Mouse (Mus musculus): ENCODE data around the gene Pou2af1. TPM values are rescaled to one million over a fixed set of nuclear protein-coding genes. Genes with fewer than 3 reads are reported as not detected.

Pou2af1 gene
- total RNA-seq (2021): under 1 TPM; 0.48 to 0.85 TPM
- long read RNA-seq, experiment 1: 0 reads
- long read RNA-seq, experiment 2: 0 reads

DNA sequence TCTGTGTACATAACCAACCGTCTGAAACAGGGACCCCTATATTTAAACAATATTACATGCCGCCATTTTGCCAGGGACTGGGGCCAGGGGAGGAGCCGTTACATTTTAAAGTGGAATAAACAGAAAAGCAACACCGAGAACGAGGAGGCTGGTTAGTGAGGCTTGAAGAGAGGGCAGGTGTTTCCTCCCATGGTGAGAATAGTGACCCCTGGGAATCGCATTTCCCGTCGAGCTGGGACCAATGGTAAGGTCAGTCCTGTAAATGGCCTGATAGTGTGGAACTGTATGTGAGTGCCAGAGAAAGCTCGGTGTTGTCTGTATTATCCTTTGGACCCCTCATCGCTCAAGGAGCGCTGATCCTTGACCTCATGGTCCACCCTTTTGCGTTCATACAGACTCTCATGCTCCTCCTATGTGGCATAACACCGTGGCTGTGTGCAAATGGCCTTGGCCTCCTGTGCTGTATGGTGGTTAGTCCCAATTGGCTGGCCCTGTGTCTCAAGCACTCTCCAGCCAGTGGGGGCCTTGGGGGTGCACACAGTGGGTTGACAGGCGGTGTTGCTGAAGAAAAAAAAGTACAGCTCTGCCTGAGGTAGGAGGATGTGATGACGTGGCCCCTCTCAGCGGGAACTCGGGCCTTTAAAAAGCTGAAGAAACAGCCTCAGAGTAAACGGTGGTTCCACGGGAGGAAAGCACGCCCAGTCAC lies at the start of gene Pou2af1:
Pou2af1 (plus strand) TSS at position 686 of the 706 bp plus-strand sequence.
- no peak for DNase-seq (ENCODE audit: low spot score in 2 of 2)

- no peak for DNase-seq (ENCODE audit: low spot score in 2 of 2)
Measured at GRCm38 (mm10) chr9:51163989-51164388, 49.5 kb upstream of the Pou2af1 start.

- DNase-seq (ENCODE audit: low spot score in 2 of 2): no peak
Measured at GRCm38 (mm10) chr9:51165312-51166180, 48.0 kb upstream of the Pou2af1 start, which contains the start of gene Gm32742. TSS of gene Gm32742 (minus strand) at chr9:51165517.

DNA sequence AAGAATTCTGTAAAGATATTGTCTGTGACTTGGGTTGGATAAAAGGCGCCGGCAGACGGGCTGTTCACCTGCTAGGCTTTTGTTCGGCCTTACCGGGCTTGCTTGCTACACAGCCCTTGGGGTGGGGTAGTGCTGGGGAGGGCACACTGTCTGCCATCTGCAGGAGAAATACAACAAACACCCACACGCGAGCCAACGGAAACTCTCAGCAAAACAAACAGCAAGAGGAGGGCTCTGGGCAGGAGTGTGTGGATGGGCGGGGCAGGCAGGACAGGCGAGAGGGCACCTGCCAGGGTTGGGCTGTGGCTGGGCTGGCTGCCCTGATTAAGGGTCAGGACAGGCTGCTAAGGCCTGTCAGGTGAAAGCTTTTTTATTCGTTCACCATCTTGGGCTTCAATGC lies 45.6 kb upstream of the Pou2af1 start:
- no peak for DNase-seq (ENCODE audit: low spot score in 2 of 2)

DNA sequence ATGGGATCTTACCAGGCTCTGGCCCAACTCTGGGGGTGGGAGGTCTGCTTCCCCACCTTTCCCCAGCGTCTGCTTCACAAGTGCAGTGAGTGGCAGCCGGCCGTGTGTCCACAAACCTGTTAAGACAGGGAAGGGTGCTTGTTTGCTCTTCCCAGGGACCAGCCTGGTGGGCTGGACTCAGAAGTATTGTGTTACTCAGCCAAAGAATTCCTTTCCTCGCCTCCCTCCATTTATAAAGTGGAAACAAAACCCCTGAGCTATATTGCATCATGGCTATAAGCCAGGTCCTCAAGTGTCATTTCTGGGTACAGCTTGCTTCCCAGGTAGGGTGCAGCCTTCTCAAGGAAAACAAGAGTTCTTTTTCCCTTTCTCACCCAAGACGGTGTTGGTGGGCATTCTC lies 44.8 kb upstream of the Pou2af1 start:
- DNase-seq (ENCODE audit: low spot score in 2 of 2): no peak

GRCm38 (mm10) chr9:51169133-51169532 lies 44.4 kb upstream of the Pou2af1 start:
- no peak for DNase-seq (ENCODE audit: low spot score in 2 of 2)

GRCm38 (mm10) chr9:51170298-51170697 lies 43.2 kb upstream of the Pou2af1 start:
- no peak for DNase-seq (ENCODE audit: low spot score in 2 of 2)

DNA sequence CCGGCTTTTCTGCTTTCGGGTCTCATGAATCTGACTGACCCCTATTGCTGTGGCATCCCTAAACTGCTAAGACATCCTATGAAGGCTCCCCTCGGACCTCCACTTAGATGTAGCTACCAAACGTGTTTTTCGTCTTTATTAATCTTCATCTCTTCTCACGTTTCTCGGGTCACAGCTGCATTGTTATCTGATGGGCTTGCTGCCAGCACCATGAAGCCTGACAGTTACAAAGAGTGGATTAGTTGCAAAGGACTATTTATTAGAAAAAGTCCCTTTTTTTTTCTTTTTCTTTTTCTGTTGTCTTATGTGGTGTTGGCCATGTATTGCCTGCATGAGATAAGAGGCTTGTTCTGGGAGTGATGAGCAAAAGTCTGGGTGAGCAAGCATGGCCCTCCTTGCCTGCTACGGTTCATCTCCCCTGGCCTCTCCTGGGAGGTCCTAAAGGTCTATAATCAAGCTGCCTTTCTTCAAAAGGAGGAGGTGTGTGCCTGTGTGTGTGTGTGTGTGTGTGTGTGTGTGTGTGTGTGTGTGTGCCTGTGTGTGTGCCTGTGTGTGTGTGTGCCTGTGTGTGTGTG lies 38.5 kb upstream of the Pou2af1 start:
- DNase-seq (ENCODE audit: low spot score in 2 of 2): no peak

DNA sequence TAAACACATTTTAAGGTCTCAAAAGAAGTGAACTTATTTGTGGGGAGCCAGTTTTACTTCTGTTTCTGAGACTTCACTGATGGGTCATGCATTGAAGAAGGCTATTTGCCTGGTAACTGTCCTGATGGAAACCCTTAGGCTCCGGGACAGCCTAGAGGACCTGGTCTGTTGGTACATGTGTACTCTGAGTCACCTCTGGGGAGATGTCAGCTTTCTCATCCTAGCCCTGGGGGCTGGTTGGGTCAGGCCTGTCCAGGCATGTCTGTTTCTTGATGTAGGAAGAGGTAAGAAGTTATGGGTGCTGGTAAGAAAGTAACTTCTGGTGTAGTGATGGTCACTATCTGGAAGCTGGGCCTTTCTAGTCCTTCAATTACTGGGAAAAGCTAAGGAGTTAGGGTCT lies 37.8 kb upstream of the Pou2af1 start:
- DNase-seq (ENCODE audit: low spot score in 2 of 2): no peak

DNA sequence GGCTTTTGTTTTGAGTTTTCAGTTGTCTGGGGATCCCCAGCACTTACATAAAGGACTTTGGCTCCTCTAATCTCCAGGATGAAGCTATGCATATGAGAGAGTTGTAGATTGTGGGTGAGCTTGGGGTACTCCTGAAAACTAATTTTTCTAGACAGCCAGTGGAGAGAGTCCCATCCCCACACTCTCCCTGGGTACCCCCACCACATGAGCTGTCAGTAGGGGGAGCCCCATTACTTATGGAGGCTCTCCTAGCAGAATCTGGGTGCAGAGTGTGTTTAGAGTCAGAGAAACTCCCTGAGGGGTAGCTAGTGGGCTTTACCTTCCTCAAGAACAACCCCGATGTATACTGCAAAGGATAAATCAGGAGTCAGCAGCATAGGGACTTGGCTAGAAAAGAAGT lies 35.2 kb upstream of the Pou2af1 start:
- no peak for DNase-seq (ENCODE audit: low spot score in 2 of 2)

DNA sequence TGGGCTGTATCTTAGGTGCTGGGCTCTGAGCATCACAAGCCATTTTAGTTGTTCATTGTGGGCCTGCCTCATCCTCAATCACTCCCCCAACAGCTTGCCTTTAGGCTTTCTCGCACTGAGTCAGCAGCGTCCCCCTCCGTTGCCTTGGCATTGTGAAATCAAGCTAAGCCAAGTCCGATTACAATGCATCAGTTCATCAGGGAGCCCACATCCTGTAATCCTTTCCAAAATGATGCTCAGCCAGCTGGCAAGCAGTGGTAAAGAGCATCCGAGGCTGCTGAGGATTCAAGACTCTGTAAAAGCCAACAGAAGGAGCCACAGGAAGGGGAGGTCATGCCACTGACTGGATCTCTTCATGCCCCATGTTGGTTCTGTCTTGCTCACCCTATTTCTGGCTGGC lies 32.9 kb upstream of the Pou2af1 start:
- DNase-seq (ENCODE audit: low spot score in 2 of 2): no peak

DNA sequence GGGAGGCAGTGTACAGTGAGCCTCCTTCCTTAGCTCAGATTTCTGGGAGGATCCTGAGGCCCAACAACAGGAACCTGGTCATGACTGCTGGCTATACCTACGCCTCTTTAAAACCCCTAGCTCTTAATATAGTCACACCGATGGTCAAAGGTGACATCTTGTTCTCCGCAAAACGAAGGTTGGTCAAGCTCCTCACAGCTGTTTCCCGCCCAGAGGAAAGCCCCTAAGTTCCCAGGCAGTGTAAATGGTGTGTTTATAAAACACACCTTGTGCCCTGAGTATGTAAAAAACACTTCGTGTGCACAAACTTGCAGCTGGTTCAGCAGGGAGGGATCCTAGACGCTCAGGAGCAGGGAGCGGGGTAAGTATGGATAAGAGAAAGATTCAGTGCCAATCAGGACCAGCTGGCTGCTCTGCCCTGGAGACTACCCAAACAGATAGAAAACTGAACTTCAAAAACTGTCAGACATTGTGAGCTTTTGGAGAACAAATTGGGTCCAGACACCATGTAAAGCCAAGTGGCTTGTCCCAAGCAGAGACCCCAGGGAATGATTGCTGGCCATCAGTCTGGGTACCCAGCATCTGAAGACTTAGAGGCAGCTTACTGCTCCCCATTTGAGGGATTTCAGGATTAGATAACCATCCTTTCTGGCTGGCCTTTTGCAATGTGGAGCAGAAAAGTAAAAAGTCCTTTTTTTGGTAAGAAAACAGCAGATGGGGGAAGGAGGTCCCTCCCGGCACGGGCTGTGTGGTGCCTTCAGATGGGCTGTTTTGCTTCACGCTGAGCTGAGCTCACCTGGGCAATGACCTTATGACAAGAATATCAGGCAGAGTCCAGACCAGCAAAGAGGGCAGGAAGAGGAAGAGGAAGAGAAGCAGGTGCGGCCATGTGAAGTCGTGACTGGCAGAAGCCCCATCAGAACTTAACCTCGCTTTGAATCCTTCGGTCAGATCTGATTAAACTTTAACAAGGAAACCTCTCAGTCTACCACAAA lies 30.5 kb upstream of the Pou2af1 start:
- no peak for DNase-seq (ENCODE audit: low spot score in 2 of 2)

- no peak for DNase-seq (ENCODE audit: low spot score in 2 of 2)
Measured at GRCm38 (mm10) chr9:51185386-51185785, 28.1 kb upstream of the Pou2af1 start.

GRCm38 (mm10) chr9:51185871-51186270 lies 27.6 kb upstream of the Pou2af1 start:
- no peak for DNase-seq (ENCODE audit: low spot score in 2 of 2)

- no peak for DNase-seq (ENCODE audit: low spot score in 2 of 2)
Measured at GRCm38 (mm10) chr9:51190655-51191054, 22.9 kb upstream of the Pou2af1 start.

GRCm38 (mm10) chr9:51194790-51195189 lies 18.7 kb upstream of the Pou2af1 start:
- DNase-seq (ENCODE audit: low spot score in 2 of 2): no peak

GRCm38 (mm10) chr9:51208974-51209332 lies 4.6 kb upstream of the Pou2af1 start:
- DNase-seq (ENCODE audit: low spot score in 2 of 2): no peak

- no peak for DNase-seq (ENCODE audit: low spot score in 2 of 2)
Measured at GRCm38 (mm10) chr9:51211191-51211590, 2.3 kb upstream of the Pou2af1 start.

DNA sequence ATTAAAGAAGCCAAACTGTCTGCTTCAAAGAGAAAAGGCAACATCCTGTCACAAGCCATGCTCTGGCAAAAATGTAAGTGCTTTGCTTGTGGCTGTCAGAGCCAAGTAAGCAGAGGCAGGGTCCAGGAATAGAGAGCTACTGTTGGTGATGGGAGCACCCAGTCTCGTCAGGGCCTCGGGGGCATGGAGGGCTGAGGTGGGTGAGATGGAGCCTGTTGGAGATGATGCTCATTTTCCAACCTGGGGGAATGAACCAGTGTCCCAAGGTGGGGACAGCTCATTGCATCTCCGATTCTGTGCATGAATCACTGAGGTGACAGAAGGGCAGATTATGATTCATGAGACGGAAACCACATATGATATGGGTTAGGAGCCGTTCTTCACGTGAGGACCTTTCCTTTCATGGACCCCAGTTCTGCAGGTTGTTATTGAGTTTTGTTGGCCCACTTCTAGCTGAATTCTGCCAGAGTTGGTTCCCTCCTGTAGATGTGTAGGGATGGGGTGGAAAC lies 275 bp downstream of the Pou2af1 start:
- no peak for DNase-seq (ENCODE audit: low spot score in 2 of 2)

GRCm38 (mm10) chr9:51215311-51215710 lies 1.8 kb downstream of the Pou2af1 start:
- DNase-seq (ENCODE audit: low spot score in 2 of 2): no peak

- DNase-seq (ENCODE audit: low spot score in 2 of 2): no peak
Measured at GRCm38 (mm10) chr9:51215949-51216348, 2.4 kb downstream of the Pou2af1 start.

Measured in adrenal gland, postnatal 4 days (tissue).